Mouse (Mus musculus): ENCODE measurements around the gene Fer1l5.

DNA sequence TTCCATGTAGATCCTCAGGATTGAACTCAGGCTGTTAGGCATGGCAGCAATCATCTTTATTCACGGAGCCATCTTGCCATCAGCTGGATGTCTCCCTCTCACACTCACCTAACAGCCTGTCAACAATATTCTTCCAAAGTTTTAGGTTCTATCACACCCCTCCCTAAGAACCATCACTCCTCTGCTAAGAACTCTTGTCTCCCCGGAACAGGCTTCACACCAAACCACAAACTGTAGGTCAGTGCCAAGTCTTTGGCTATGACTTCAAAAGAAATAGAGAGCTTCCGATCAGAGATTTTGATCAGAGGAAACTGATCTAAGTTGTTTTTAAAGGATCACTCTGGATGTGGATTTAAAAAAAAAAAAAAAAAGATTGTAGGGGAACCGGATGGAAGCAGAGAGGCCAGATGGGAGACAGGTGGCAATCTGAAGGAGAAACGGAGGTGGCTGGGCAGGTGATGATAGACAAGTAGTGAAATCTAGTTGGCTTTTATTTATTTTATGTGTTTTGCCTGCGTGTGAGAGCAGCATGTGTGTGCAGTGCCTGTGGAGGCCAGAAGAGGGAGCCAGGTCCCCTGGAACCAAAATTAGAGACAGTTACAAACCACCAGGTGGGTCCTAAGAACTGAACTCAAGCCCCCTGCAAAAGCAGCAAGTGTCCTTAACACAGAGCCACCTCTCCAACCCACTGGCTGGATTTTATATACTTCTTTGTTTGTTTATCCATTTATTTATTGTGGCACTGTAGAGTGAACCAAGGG, 82.1 kb downstream of the Fer1l5 start:
- TF ChIP-seq POLR2A (IDR thresholded peaks at IDR 0.05; ENCODE audit: low read depth, low read length) (no peak), CTCF (IDR thresholded peaks at IDR 0.05; ENCODE audit: extremely low read depth, insufficient read depth, insufficient read length, insufficient replicate concordance) (no peak)
